Mouse (Mus musculus): ENCODE measurements around the gene Dtx1.

GRCm38 (mm10) chr5:120694695-120695074, 17.0 kb downstream of the Dtx1 start:
- no peak for TF ChIP-seq POLR2A (IDR thresholded peaks at IDR 0.05; ENCODE audit: control insufficient read depth, low read depth, low read length)
- TF ChIP-seq CTCF (IDR thresholded peaks at IDR 0.05; ENCODE audit: control insufficient read depth, insufficient read depth, insufficient replicate concordance, low read depth, low read length): no peak

Data from testis, adult 2 months (tissue).